Mouse (Mus musculus) ovary, adult 10 weeks (tissue): Measurements from ENCODE around the gene Med8. TPM values are rescaled to one million over a fixed set of nuclear protein-coding genes. Genes with fewer than 3 reads are reported as not detected.

Experiments used
- polyA plus RNA-seq: library from polyadenylated mRNA; stranded (reverse); fragments of 350-450 nt; fragmentation: Illumina TruSeq; extraction: RNeasy Lipid Tissue Mini Kit (QIAGEN cat#74804); gene quantifications from one replicate; pipeline ENCODE4 v1.2.3, GENCODE M21; 2014

The Med8 gene
- polyA plus RNA-seq: 32.3 TPM

GRCm38 (mm10) chr4:118409142-118409900, at the start of gene Med8, which contains the start of gene Szt2:
Med8 (plus strand) TSS chr4:118409337.
Szt2 (minus strand) TSS chr4:118409273.

GRCm38 (mm10) chr4:118427768-118428451, 18.8 kb downstream of the Med8 start, which contains the start of gene Elovl1:
Elovl1 (plus strand) TSS chr4:118428093.

GRCm38 (mm10) chr4:118436820-118437603, 27.9 kb downstream of the Med8 start, which contains the start of gene Cdc20:
Cdc20 (minus strand) TSS chr4:118437352.

GRCm38 (mm10) chr4:118457345-118457975, 48.3 kb downstream of the Med8 start, which contains the start of gene Mpl:
Mpl (minus strand) TSS chr4:118457513.

Other genes with a start within 250 kb of the Med8 start
- 7.1 TPM for gene Kdm4a, start 229.3 kb upstream of the Med8 start, polyA plus RNA-seq
- 2.6 TPM for gene Ptprf, start 117.9 kb upstream of the Med8 start, polyA plus RNA-seq
- gene Szt2, start 64 bp upstream of the Med8 start, polyA plus RNA-seq: 0.88 TPM
- 27.4 TPM for gene Elovl1, start 18.8 kb downstream of the Med8 start, polyA plus RNA-seq
- gene Cdc20, start 28.0 kb downstream of the Med8 start, polyA plus RNA-seq: 4.8 TPM
- not detected for gene Mpl, start 48.2 kb downstream of the Med8 start, polyA plus RNA-seq
- 1.1 TPM for gene Tie1, start 80.7 kb downstream of the Med8 start, polyA plus RNA-seq
- 0.88 TPM for gene 2610528J11Rik, start 117.7 kb downstream of the Med8 start, polyA plus RNA-seq
- gene Tmem125, start 134.7 kb downstream of the Med8 start, polyA plus RNA-seq: 0.66 TPM
- gene Cfap57, start 211.4 kb downstream of the Med8 start, polyA plus RNA-seq: 2.1 TPM
- gene Ebna1bp2, start 211.5 kb downstream of the Med8 start, polyA plus RNA-seq: 19.5 TPM
- not detected for gene Olfr62, start 249.6 kb downstream of the Med8 start, polyA plus RNA-seq